Mouse (Mus musculus) brown adipose tissue, adult 24 weeks (tissue): Measurements from ENCODE around the gene Olfr681. TPM values are rescaled to one million over a fixed set of nuclear protein-coding genes. Genes with fewer than 3 reads are reported as not detected.
"Not testable (repeated sequence)": the region's sequence is repeated elsewhere in the genome, so short reads cannot be mapped to it uniquely, and the experiment has no call there.

Experiments used
- H3K27ac ChIP-seq: fragments of 200-500 bp; replicated peaks from 2 replicates; pipeline ENCODE4 v1.5.1; 2012; ENCODE audit warnings: low read depth, mild to moderate bottlenecking, low read length
- H3K4me1 ChIP-seq: fragments of 200-500 bp; 2 replicates; pipeline ENCODE4 v1.6.1; 2012; ENCODE audit warnings: low read length, mixed read lengths; ENCODE audit not compliant: control insufficient read depth, insufficient read depth, insufficient read length
- H3K4me3 ChIP-seq: fragments of 200-500 bp; 2 replicates; pipeline ENCODE4 v1.5.1; 2012; ENCODE audit warnings: low read depth, mild to moderate bottlenecking, low read length, moderate library complexity; ENCODE audit not compliant: insufficient read depth
- polyA plus RNA-seq: library from polyadenylated mRNA; stranded (reverse); fragments of >200 nt; gene quantifications from 2 replicates; pipeline ENCODE4 v1.2.4, GENCODE M21; 2012; ENCODE audit not compliant: missing spikeins, insufficient read depth, insufficient read length

The Olfr681 gene
- not detected in 2 replicates for polyA plus RNA-seq

DNA sequence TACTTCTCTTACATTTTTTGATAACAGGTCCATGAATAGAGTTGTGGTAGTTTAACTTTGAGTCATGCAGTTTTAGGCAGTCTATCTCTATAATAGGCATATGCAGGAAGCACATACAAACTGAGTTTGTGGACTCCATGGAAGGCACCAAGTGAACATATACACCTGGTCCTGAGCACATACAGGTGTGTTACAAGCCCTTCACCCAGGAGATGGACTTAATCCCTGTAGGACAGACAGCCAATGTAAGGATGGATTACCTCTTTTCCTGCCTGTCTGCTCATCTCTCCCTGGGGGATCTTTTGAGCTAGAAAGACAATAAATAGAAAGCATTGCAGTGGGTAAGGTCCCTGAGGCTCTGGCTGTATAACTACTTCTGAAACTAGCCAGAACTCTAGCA, at the start of gene Olfr681:
TSS of gene Olfr681 (plus strand) at position 301 of the 400 bp plus-strand sequence.
- H3K4me1 ChIP-seq: no peaks in the 10 kb centered on the region
- H3K27ac ChIP-seq: no peak within 1 kb of the TSS
- no peak within 1 kb of the TSS for H3K4me3 ChIP-seq

DNA sequence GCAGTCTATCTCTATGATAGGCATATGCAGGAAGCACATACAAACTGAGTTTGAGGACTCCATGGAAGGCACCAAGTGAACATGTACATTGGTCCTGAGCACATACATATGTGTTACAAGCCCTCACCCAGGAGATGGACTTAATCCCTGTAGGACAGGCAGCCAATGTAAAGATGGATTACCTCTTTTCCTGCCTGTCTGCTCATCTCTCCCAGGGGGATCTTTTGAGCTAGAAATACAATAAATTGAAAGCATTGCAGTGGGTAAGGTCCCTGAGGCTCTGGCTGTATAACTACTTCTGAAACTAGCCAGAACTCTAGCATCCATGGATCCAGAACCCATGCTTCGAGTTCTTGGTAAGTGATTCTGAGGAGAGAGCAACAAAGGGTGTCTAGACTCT, 35.7 kb upstream of the Olfr681 start, which contains the start of gene Olfr679:
TSS of gene Olfr679 (plus strand) at position 301 of the 400 bp plus-strand sequence.
- Histone ChIP-seq H3K27ac (no peak within 1 kb of the TSS), H3K4me3 (no peak within 1 kb of the TSS), H3K4me1 (no peaks in the 10 kb centered on the region)

DNA sequence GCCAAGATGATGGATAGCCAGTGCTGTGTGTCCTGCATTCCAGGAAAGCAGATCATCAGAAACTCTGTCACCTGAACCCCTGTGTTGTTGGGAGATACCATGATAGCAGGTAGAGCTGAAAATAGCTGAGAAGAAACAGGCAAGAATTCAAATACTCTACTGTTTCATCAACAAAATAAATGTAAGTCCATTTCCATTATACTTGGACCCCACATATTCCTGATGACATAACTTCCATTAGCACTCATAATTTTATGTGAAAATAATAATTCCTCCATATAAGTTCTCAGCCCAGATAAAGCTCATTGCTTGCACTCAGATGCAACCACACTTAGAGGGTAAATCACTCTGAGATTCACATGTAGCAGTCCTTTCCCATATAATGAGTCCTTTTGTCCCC, 23.9 kb upstream of the Olfr681 start, which contains the start of gene Olfr680-ps1:
TSS of gene Olfr680-ps1 (minus strand) at position 101 of the 400 bp plus-strand sequence.
- H3K4me3 ChIP-seq, H3K4me1 ChIP-seq, H3K27ac ChIP-seq: not testable (repeated sequence)

DNA sequence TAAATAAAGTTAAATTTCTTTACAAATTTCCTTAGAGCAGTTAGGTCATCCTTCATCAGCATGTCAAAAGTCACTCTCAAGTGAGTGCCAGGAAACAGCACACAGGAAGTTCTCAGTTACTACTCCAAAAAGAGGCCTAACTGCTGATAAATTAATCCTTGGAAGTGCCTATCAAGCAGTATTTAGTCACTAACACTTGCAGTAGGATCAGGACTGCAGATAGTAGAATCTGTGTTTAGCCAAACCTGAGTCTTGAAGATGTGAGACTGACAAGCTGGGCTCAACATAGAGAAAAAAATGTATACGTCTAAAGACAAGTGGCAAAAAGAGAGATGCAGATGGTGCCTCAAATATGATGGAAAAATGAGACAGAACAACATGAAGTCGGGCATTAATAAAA, 24.6 kb downstream of the Olfr681 start:
- H3K4me3 ChIP-seq: no peak overlapping the region
- no peak overlapping the region for H3K27ac ChIP-seq
- H3K4me1 ChIP-seq: no peaks in the 10 kb centered on the region

DNA sequence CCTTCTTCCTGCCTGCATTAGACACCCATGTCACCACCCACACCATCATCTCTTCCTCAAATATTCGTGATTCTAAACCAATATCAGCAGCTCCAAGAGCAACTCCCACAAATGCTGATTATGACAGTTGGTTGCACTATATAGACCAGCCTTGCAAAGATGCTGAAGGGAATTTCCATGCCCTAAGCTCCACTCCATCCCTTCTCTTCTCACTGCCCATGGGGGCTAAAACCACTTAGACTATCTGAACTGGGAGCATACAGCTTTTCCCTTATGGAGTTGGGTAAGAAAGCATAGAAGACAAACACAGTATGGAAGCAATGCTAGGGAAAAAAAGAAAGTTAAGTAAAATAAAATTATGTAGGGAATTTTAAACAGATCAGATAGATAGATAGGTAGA, 30.3 kb downstream of the Olfr681 start, which contains the start of gene Olfr683:
TSS of gene Olfr683 (minus strand) at position 101 of the 400 bp plus-strand sequence.
- no peaks in the 10 kb centered on the region for H3K4me1 ChIP-seq
- no peak within 1 kb of the TSS for H3K4me3 ChIP-seq
- no peak within 1 kb of the TSS for H3K27ac ChIP-seq

DNA sequence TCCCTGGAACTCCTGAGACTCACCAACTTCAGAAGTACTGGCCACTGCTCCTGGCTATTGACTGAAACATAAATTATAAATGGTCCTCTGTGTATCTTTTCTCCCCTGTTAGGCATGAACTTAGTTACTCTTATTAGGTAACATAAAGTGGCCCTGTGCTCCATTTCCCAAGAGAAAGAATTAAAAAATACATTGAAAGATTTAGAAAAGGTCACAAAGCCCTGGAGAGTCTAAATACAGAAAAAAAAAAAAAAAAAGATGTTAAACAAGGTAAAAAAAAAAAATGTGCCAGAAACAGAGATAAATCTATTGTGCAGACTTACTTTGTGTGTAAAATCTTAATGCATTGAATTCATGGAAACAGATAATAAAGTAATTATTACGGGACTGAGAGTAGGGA, 46.9 kb downstream of the Olfr681 start, which contains the start of gene Olfr684:
TSS of gene Olfr684 (minus strand) at position 101 of the 400 bp plus-strand sequence.
- no peak within 1 kb of the TSS for H3K4me3 ChIP-seq
- H3K27ac ChIP-seq: no peak within 1 kb of the TSS
- H3K4me1 ChIP-seq: no peaks in the 10 kb centered on the region

DNA sequence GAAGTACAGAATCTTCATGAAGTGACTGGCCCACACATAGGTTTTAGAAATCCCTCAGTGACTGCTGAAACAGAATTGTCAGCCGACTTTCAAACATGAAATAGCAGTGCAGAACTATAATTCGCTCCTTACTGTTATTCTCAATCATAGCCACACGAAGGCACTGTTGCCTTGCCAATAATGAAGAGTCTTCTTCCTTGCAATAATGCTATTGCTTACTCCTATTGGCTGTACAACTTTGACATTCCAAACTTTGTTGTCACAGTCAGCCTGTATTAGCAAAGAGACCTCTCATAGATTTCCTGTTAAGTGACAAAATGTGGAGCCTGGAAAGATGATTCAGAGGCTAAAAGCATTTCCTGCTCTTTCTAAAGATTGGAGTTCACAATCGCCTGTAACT, 54.1 kb downstream of the Olfr681 start:
- no peaks in the 10 kb centered on the region for H3K4me1 ChIP-seq
- H3K27ac ChIP-seq: no peak overlapping the region
- no peak overlapping the region for H3K4me3 ChIP-seq

Other genes with a start within 250 kb of the Olfr681 start
- not detected in 2 replicates for gene Olfr665, start 238.8 kb upstream of the Olfr681 start, polyA plus RNA-seq
- gene Olfr666, start 220.9 kb upstream of the Olfr681 start, polyA plus RNA-seq: not detected in 2 replicates
- gene Olfr667, start 195.4 kb upstream of the Olfr681 start, polyA plus RNA-seq: not detected in 2 replicates
- not detected in 2 replicates for gene Olfr668, start 188.8 kb upstream of the Olfr681 start, polyA plus RNA-seq
- gene Olfr669, start 182.6 kb upstream of the Olfr681 start, polyA plus RNA-seq: not detected in 2 replicates
- gene Olfr670, start 154.2 kb upstream of the Olfr681 start, polyA plus RNA-seq: not detected in 2 replicates
- not detected in 2 replicates for gene Olfr671, start 137.7 kb upstream of the Olfr681 start, polyA plus RNA-seq
- gene Olfr672, start 114.8 kb upstream of the Olfr681 start, polyA plus RNA-seq: not detected in 2 replicates
- gene Olfr675, start 88.4 kb upstream of the Olfr681 start, polyA plus RNA-seq: not detected in 2 replicates
- gene Olfr676, start 84.1 kb upstream of the Olfr681 start, polyA plus RNA-seq: not detected in 2 replicates
- gene Olfr677, start 65.5 kb upstream of the Olfr681 start, polyA plus RNA-seq: not detected in 2 replicates
- not detected in 2 replicates for gene Olfr678, start 52.4 kb upstream of the Olfr681 start, polyA plus RNA-seq
- gene Olfr679, start 35.6 kb upstream of the Olfr681 start, polyA plus RNA-seq: not detected in 2 replicates
- not detected in 2 replicates for gene Olfr680-ps1, start 24.0 kb upstream of the Olfr681 start, polyA plus RNA-seq
- not detected in 2 replicates for gene Olfr683, start 30.2 kb downstream of the Olfr681 start, polyA plus RNA-seq
- not detected in 2 replicates for gene Olfr684, start 46.8 kb downstream of the Olfr681 start, polyA plus RNA-seq
- gene Olfr685, start 69.2 kb downstream of the Olfr681 start, polyA plus RNA-seq: not detected in 2 replicates
- gene Olfr686, start 90.6 kb downstream of the Olfr681 start, polyA plus RNA-seq: not detected in 2 replicates
- gene Olfr688, start 171.3 kb downstream of the Olfr681 start, polyA plus RNA-seq: not detected in 2 replicates
- not detected in 2 replicates for gene Olfr689, start 194.3 kb downstream of the Olfr681 start, polyA plus RNA-seq
- not detected in 2 replicates for gene Olfr690, start 217.3 kb downstream of the Olfr681 start, polyA plus RNA-seq
- gene Olfr691, start 225.4 kb downstream of the Olfr681 start, polyA plus RNA-seq: not detected in 2 replicates